Mouse (Mus musculus) left cerebral cortex, postnatal 14 days (tissue): ENCODE results near the gene Kctd11. TPM values are rescaled to one million over a fixed set of nuclear protein-coding genes. Genes with fewer than 3 reads are reported as not detected.

Experiments used
- DNase-seq, 2 experiments: peaks; one replicate each; pipeline ENCODE4 v3.0.0; 2021 to 2022; ENCODE audit warnings: low spot score in 2 of 2, mixed read lengths in 1 of 2
- intact Hi-C: fragments of 180-260 bp; cut with DNase I; formaldehyde crosslinking; loops from one replicate; pipeline ENCODE4 v1.15.1; 2025
- microRNA-seq, 2 experiments: library from miRNA; unstranded; fragments of <30 nt; microRNA quantifications; one replicate each; pipeline ENCODE4 v1.2.0; 2022
- total RNA-seq, 2 experiments: library from RNA; stranded (reverse); gene quantifications; 2 replicates each; pipeline ENCODE4 v1.2.3; 2021

Gene Kctd11
- total RNA-seq, 2 experiments from 2014 or later: 0.86 to 1.4 TPM

- intact Hi-C loops: no loop called here
- DNase-seq: no peak
Measured at GRCm38 (mm10) chr11:69834001-69834549, 47.1 kb downstream of the Kctd11 start.

GRCm38 (mm10) chr11:69833554-69833953 is 47.7 kb downstream of the Kctd11 start:
- intact Hi-C loops: no loop called here
- no peak for DNase-seq

GRCm38 (mm10) chr11:69828832-69829231 is 52.4 kb downstream of the Kctd11 start:
- no peak for DNase-seq
- intact Hi-C loops: no loop called here

Small RNA genes lying within 50 kb of the gene (microRNA-seq; reads per million reads assigned to microRNA genes)
- gene Mir6924: 0 reads per million in 2 experiments

Other genes with a start within 250 kb of the Kctd11 start
- gene Fxr2, start 248.4 kb downstream of the Kctd11 start, total RNA-seq: 100 to 1,000 TPM; 107 TPM
- not detected for gene Sox15, start 226.1 kb downstream of the Kctd11 start, total RNA-seq
- gene Mpdu1, start 218.8 kb downstream of the Kctd11 start, total RNA-seq: 10 to 100 TPM; 77.6 to 83.7 TPM
- gene Cd68, start 215.3 kb downstream of the Kctd11 start, total RNA-seq: 10 to 100 TPM; 13.5 to 13.8 TPM
- gene Eif4a1, start 209.0 kb downstream of the Kctd11 start, total RNA-seq: 100 to 1,000 TPM; 368 to 371 TPM
- gene Senp3, start 199.3 kb downstream of the Kctd11 start, total RNA-seq: 100 to 1,000 TPM in 1 of 2 experiments, 10 to 100 TPM in 1; 91.5 to 102 TPM
- gene Tnfsf13, start 195.6 kb downstream of the Kctd11 start, total RNA-seq: 1 to 10 TPM; 1.7 to 2.0 TPM
- 1 to 10 TPM; 5.8 to 7.6 TPM for gene Tnfsf12, start 185.6 kb downstream of the Kctd11 start, total RNA-seq
- under 1 TPM; 0.81 to 0.95 TPM for gene Tnfsfm13, start 185.3 kb downstream of the Kctd11 start, total RNA-seq
- gene Polr2a, start 122.8 kb downstream of the Kctd11 start, total RNA-seq: 10 to 100 TPM; 54.3 to 54.4 TPM
- gene Slc35g3, start 119.4 kb downstream of the Kctd11 start, total RNA-seq: not detected
- gene Zbtb4, start 115.5 kb downstream of the Kctd11 start, total RNA-seq: 10 to 100 TPM; 71.1 to 86.9 TPM
- gene Chrnb1, start 85.5 kb downstream of the Kctd11 start, total RNA-seq: under 1 TPM; 0.76 to 0.79 TPM
- 10 to 100 TPM; 15.4 to 20.4 TPM for gene Fgf11, start 79.5 kb downstream of the Kctd11 start, total RNA-seq
- not detected for gene Tmem102, start 75.8 kb downstream of the Kctd11 start, total RNA-seq
- gene Gm39566, start 66.1 kb downstream of the Kctd11 start, total RNA-seq: not detected
- gene Spem2, start 62.9 kb downstream of the Kctd11 start, total RNA-seq: not detected
- gene Spem1, start 59.2 kb downstream of the Kctd11 start, total RNA-seq: under 1 TPM in 1 of 2 experiments, not detected in 1; 0.32 TPM
- gene Nlgn2, start 43.6 kb downstream of the Kctd11 start, total RNA-seq: 100 to 1,000 TPM; 277 to 281 TPM
- gene Tmem256, start 42.9 kb downstream of the Kctd11 start, total RNA-seq: 100 to 1,000 TPM; 160 to 167 TPM
- gene Plscr3, start 35.0 kb downstream of the Kctd11 start, total RNA-seq: 10 to 100 TPM; 19.5 to 22.3 TPM
- not detected for gene Tnk1, start 22.7 kb downstream of the Kctd11 start, total RNA-seq
- gene Tmem95, start 3.4 kb downstream of the Kctd11 start, total RNA-seq: not detected
- not detected for gene Acap1, start 14.1 kb upstream of the Kctd11 start, total RNA-seq
- under 1 TPM in 1 of 2 experiments, not detected in 1; 0.38 TPM for gene 2810408A11Rik, start 19.6 kb upstream of the Kctd11 start, total RNA-seq
- gene Neurl4, start 19.7 kb upstream of the Kctd11 start, total RNA-seq: 100 to 1,000 TPM; 121 to 125 TPM
- 10 to 100 TPM; 24.9 to 26.0 TPM for gene Gps2, start 32.5 kb upstream of the Kctd11 start, total RNA-seq
- gene Eif5a, start 40.6 kb upstream of the Kctd11 start, total RNA-seq: 100 to 1,000 TPM; 468 to 473 TPM
- gene Ybx2, start 54.4 kb upstream of the Kctd11 start, total RNA-seq: 10 to 100 TPM in 1 of 2 experiments, 1 to 10 TPM in 1; 8.4 to 11.3 TPM
- 1 to 10 TPM; 1.9 to 2.4 TPM for gene Slc2a4, start 66.8 kb upstream of the Kctd11 start, total RNA-seq
- not detected for gene Cldn7, start 83.4 kb upstream of the Kctd11 start, total RNA-seq
- 100 to 1,000 TPM; 115 TPM for gene Ctdnep1, start 99.8 kb upstream of the Kctd11 start, total RNA-seq
- gene Elp5, start 101.1 kb upstream of the Kctd11 start, total RNA-seq: 100 to 1,000 TPM; 103 to 107 TPM
- 100 to 1,000 TPM; 213 to 217 TPM for gene Gabarap, start 109.7 kb upstream of the Kctd11 start, total RNA-seq
- 10 to 100 TPM; 39.2 to 40.2 TPM for gene Phf23, start 114.4 kb upstream of the Kctd11 start, total RNA-seq
- gene Dvl2, start 119.2 kb upstream of the Kctd11 start, total RNA-seq: 10 to 100 TPM; 27.3 to 30.0 TPM
- gene Acadvl, start 134.0 kb upstream of the Kctd11 start, total RNA-seq: 10 to 100 TPM; 50.7 to 53.6 TPM
- gene Dlg4, start 135.5 kb upstream of the Kctd11 start, total RNA-seq: 1,000 to 10,000 TPM in 1 of 2 experiments, 100 to 1,000 TPM in 1; 1,000 to 1,075 TPM
- 1 to 10 TPM; 1.9 to 2.4 TPM for gene Asgr1, start 172.7 kb upstream of the Kctd11 start, total RNA-seq
- gene Asgr2, start 211.2 kb upstream of the Kctd11 start, total RNA-seq: not detected
- gene Mgl2, start 248.9 kb upstream of the Kctd11 start, total RNA-seq: under 1 TPM; 0.51 to 0.61 TPM